Mouse (Mus musculus) ES-E14 (cell line): ENCODE results near the gene Git1.

ENCODE experiments used
- CHD2 ChIP-seq: IDR thresholded peaks from 2 replicates; pipeline ENCODE4 v1.6.1; 2014; ENCODE audit warnings: mild to moderate bottlenecking, low read depth, low read length, inconsistent platforms
- HCFC1 ChIP-seq: IDR thresholded peaks from 2 replicates; pipeline ENCODE4 v1.6.1; 2012; ENCODE audit warnings: low read length, inconsistent platforms, borderline replicate concordance; ENCODE audit not compliant: insufficient read depth

- TF ChIP-seq HCFC1, result no peak
- no peak for TF ChIP-seq CHD2
Observed at GRCm38 (mm10) chr11:77501392-77501791, 8.0 kb downstream of the Git1 start.
